Mouse (Mus musculus): ENCODE measurements at regions not wholly inside any gene's neighbourhood (a gene's known extent, or its start where the extent isn't known, plus 50 kb on each side); places are given as distances from the start of the nearest gene placed in this dataset.
"Not testable (repeated sequence)": the region's sequence is repeated elsewhere in the genome, so short reads cannot be mapped to it uniquely, and the experiment has no call there.

- not testable (repeated sequence) for ATAC-seq
Observed at GRCm38 (mm10) chr13:12726831-12727230, 73.0 kb downstream of the Prl2c3 start.

GRCm38 (mm10) chr13:12717972-12718546 lies 81.8 kb downstream of the Prl2c3 start:
- not testable (repeated sequence) for ATAC-seq

GRCm38 (mm10) chr13:12711471-12712273 lies 88.2 kb downstream of the Prl2c3 start:
- no peak for ATAC-seq

GRCm38 (mm10) chr13:12702804-12703612 lies 96.9 kb downstream of the Prl2c3 start:
- ATAC-seq: not testable (repeated sequence)

- not testable (repeated sequence) for ATAC-seq
Observed at GRCm38 (mm10) chr13:12702111-12702803, 97.6 kb downstream of the Prl2c3 start.

GRCm38 (mm10) chr13:12693593-12694118 lies 106.2 kb downstream of the Prl2c3 start:
- ATAC-seq: not testable (repeated sequence)

- not testable (repeated sequence) for ATAC-seq
Observed at GRCm38 (mm10) chr13:12688778-12689177, 111.1 kb downstream of the Prl2c3 start.

GRCm38 (mm10) chr13:12688149-12688548 lies 111.7 kb downstream of the Prl2c3 start:
- not testable (repeated sequence) for ATAC-seq

- not testable (repeated sequence) for ATAC-seq
Observed at GRCm38 (mm10) chr13:12680954-12681571, 115.4 kb downstream of the Ero1lb start.

GRCm38 (mm10) chr13:12680283-12680953 lies 114.7 kb downstream of the Ero1lb start:
- ATAC-seq: peak; percentile 63

GRCm38 (mm10) chr13:12677372-12677771 lies 111.7 kb downstream of the Ero1lb start:
- ATAC-seq: no peak

- ATAC-seq: not testable (repeated sequence)
Observed at GRCm38 (mm10) chr13:12671011-12671410, 105.3 kb downstream of the Ero1lb start.

GRCm38 (mm10) chr13:12668742-12669141 lies 103.1 kb downstream of the Ero1lb start:
- ATAC-seq: not testable (repeated sequence)

- not testable (repeated sequence) for ATAC-seq
Observed at GRCm38 (mm10) chr13:12667727-12668665, 102.3 kb downstream of the Ero1lb start.

- ATAC-seq: not testable (repeated sequence)
Observed at GRCm38 (mm10) chr13:12666050-12666449, 100.4 kb downstream of the Ero1lb start.

Data from CD4-positive, CD25-positive, alpha-beta regulatory T cell, adult 4 months (primary cell).